Mouse (Mus musculus) bone marrow, adult 2 months (tissue): ENCODE measurements at regions not wholly inside any gene's neighbourhood (a gene's known extent, or its start where the extent isn't known, plus 50 kb on each side); places are given as distances from the start of the nearest gene placed in this dataset.

ENCODE experiments used
- CTCF ChIP-seq: fragments of 200-500 bp; IDR thresholded peaks from 2 replicates; pipeline ENCODE4 v1.5.1; 2011; ENCODE audit warnings: low read length, control low read depth; ENCODE audit not compliant: control insufficient read depth, insufficient read depth
- POLR2A ChIP-seq: fragments of 200-500 bp; IDR thresholded peaks from 2 replicates; pipeline ENCODE4 v1.6.1; 2011; ENCODE audit warnings: low read depth, mild to moderate bottlenecking, control low read depth, low read length, borderline replicate concordance; ENCODE audit not compliant: control insufficient read depth

GRCm38 (mm10) chr4:89469883-89470282 is 159.0 kb upstream of the Cdkn2b start:
- TF ChIP-seq POLR2A = no peak
- TF ChIP-seq CTCF = no peak
